Mouse (Mus musculus) testis, adult 2 months (tissue): ENCODE results near the gene Ssbp3. TPM values are rescaled to one million over a fixed set of nuclear protein-coding genes. Genes with fewer than 3 reads are reported as not detected.

Experiments used
- H3K27ac ChIP-seq: fragments of 200-500 bp; 2 replicates; pipeline ENCODE4 v1.5.1; 2012; ENCODE audit warnings: low read depth, low read length; ENCODE audit not compliant: control insufficient read depth, insufficient read depth
- H3K27me3 ChIP-seq: fragments of 200-500 bp; 2 replicates; pipeline ENCODE4 v1.6.1; 2012; ENCODE audit warnings: mild to moderate bottlenecking, low read length, moderate library complexity; ENCODE audit not compliant: control insufficient read depth, insufficient read depth
- H3K36me3 ChIP-seq: fragments of 200-500 bp; 2 replicates; pipeline ENCODE4 v1.6.1; 2012; ENCODE audit warnings: mild to moderate bottlenecking, low read length; ENCODE audit not compliant: control insufficient read depth, insufficient read depth
- H3K4me1 ChIP-seq: fragments of 200-500 bp; 2 replicates; pipeline ENCODE4 v1.6.1; 2012; ENCODE audit warnings: low read length; ENCODE audit not compliant: control insufficient read depth, insufficient read depth
- H3K4me3 ChIP-seq: fragments of 200-500 bp; 2 replicates; pipeline ENCODE4 v1.5.1; 2012; ENCODE audit warnings: low read depth, mild to moderate bottlenecking, low read length, moderate library complexity, mixed read lengths; ENCODE audit not compliant: control insufficient read depth
- CTCF ChIP-seq: fragments of 200-500 bp; IDR thresholded peaks from 2 replicates; pipeline ENCODE4 v1.5.1; 2012; ENCODE audit warnings: low read depth, mild to moderate bottlenecking, inconsistent platforms, low read length, moderate library complexity; ENCODE audit not compliant: control insufficient read depth, insufficient read depth, insufficient replicate concordance
- POLR2A ChIP-seq: fragments of 200-500 bp; IDR thresholded peaks from 2 replicates; pipeline ENCODE4 v1.6.1; 2012; ENCODE audit warnings: low read depth, mild to moderate bottlenecking, inconsistent platforms, low read length, moderate library complexity; ENCODE audit not compliant: control insufficient read depth
- polyA plus RNA-seq: library from polyadenylated mRNA; depleted of rRNA; stranded (reverse); fragments of >200 nt; gene quantifications from 2 replicates; pipeline ENCODE4 v1.2.3, GENCODE M21; 2012

The Ssbp3 gene
- polyA plus RNA-seq, 1 experiment: 38.3 TPM

GRCm38 (mm10) chr4:106868737-106869438 lies 41.6 kb upstream of the Ssbp3 start:
- Histone ChIP-seq H3K27me3 (no peaks in the 10 kb centered on the region), H3K27ac (no peak overlapping the region), H3K4me1 (no peaks in the 10 kb centered on the region), H3K4me3 (no peak overlapping the region), H3K36me3 (no peaks in the 10 kb centered on the region)
- TF ChIP-seq POLR2A: no peak
- TF ChIP-seq CTCF: no peak

- H3K4me1 ChIP-seq: no peaks in the 10 kb centered on the region
- no peak for TF ChIP-seq CTCF
- no peaks in the 10 kb centered on the region for H3K27me3 ChIP-seq
- H3K36me3 ChIP-seq: no peaks in the 10 kb centered on the region
- H3K27ac ChIP-seq: no peak overlapping the region
- H3K4me3 ChIP-seq: no peak overlapping the region
Observed at GRCm38 (mm10) chr4:106869539-106869951, 41.0 kb upstream of the Ssbp3 start.

- Histone ChIP-seq H3K27me3 (no peaks in the 10 kb centered on the region), H3K27ac (no peak overlapping the region), H3K4me1 (no peaks in the 10 kb centered on the region), H3K36me3 (no peaks in the 10 kb centered on the region), H3K4me3 (no peak overlapping the region)
- no peak for TF ChIP-seq CTCF
- no peak for TF ChIP-seq POLR2A
Observed at GRCm38 (mm10) chr4:106870556-106870955, 39.9 kb upstream of the Ssbp3 start.

GRCm38 (mm10) chr4:106874501-106874900 lies 36.0 kb upstream of the Ssbp3 start:
- Histone ChIP-seq H3K4me1 (no peaks in the 10 kb centered on the region), H3K36me3 (no peaks in the 10 kb centered on the region), H3K4me3 (no peak overlapping the region), H3K27me3 (no peaks in the 10 kb centered on the region), H3K27ac (no peak overlapping the region)
- TF ChIP-seq CTCF (peak; percentile 1; the same call in 1 of the 2 replicates), POLR2A (no peak)

- no peak for TF ChIP-seq CTCF
- TF ChIP-seq POLR2A: peak; percentile 54; the same call in 1 of the 2 replicates
- H3K4me3 ChIP-seq: peak overlapping the region; percentile 71
- no peaks in the 10 kb centered on the region for H3K27me3 ChIP-seq
- no peak overlapping the region for H3K27ac ChIP-seq
- H3K36me3 ChIP-seq: no peaks in the 10 kb centered on the region
- no peaks in the 10 kb centered on the region; the same call in 1 of the 2 replicates for H3K4me1 ChIP-seq
Observed at GRCm38 (mm10) chr4:106881101-106881500, 29.4 kb upstream of the Ssbp3 start.

- TF ChIP-seq CTCF (no peak), POLR2A (no peak)
- Histone ChIP-seq H3K36me3 (no peaks in the 10 kb centered on the region), H3K27me3 (no peaks in the 10 kb centered on the region), H3K27ac (no peak overlapping the region), H3K4me1 (no peaks in the 10 kb centered on the region; the same call in 1 of the 2 replicates), H3K4me3 (no peak overlapping the region)
Observed at GRCm38 (mm10) chr4:106883149-106883548, 27.4 kb upstream of the Ssbp3 start.

GRCm38 (mm10) chr4:106886307-106887085 lies 24.0 kb upstream of the Ssbp3 start:
- Histone ChIP-seq H3K4me1 (no peaks in the 10 kb centered on the region), H3K27me3 (no peaks in the 10 kb centered on the region), H3K4me3 (no peak overlapping the region), H3K27ac (no peak overlapping the region), H3K36me3 (no peaks in the 10 kb centered on the region)
- no peak for TF ChIP-seq POLR2A
- no peak for TF ChIP-seq CTCF
